Mouse (Mus musculus) embryonic facial prominence, embryonic 11.5 days (tissue): ENCODE data around the gene Rdh5. TPM values are rescaled to one million over a fixed set of nuclear protein-coding genes. Genes with fewer than 3 reads are reported as not detected.

Experiments used
- ATAC-seq: fragments of 200-750 bp; cut with Nextera tagmentation; replicated peaks from 2 replicates; pipeline ENCODE4 v1.8.0; 2017; ENCODE audit warnings: low read depth; ENCODE audit not compliant: insufficient number of reproducible peaks, low FRiP score, low TSS enrichment
- DNase-seq: peaks from one replicate; pipeline ENCODE4 v3.0.0-alpha.2; 2015; ENCODE audit warnings: low spot score
- H3K27ac ChIP-seq: fragments of 300-500 bp; sonication (generic); replicated peaks from 2 replicates; pipeline ENCODE4 v1.5.1; 2014; ENCODE audit warnings: mild to moderate bottlenecking, low read depth, low read length, control low read depth
- H3K27me3 ChIP-seq: fragments of 300-500 bp; sonication (generic); 2 replicates; pipeline ENCODE4 v1.6.1; 2014; ENCODE audit warnings: mild to moderate bottlenecking, low read length, moderate library complexity, mixed read lengths; ENCODE audit not compliant: control insufficient read depth, insufficient read depth
- H3K36me3 ChIP-seq: fragments of 300-500 bp; sonication (generic); replicated peaks from 2 replicates; pipeline ENCODE4 v1.6.1; 2014; ENCODE audit warnings: low read depth, mild to moderate bottlenecking, low read length, moderate library complexity, mixed read lengths; ENCODE audit not compliant: control insufficient read depth, insufficient read depth
- H3K4me1 ChIP-seq: fragments of 300-500 bp; sonication (generic); 2 replicates; pipeline ENCODE4 v1.6.1; 2014; ENCODE audit warnings: low read length, mixed read lengths; ENCODE audit not compliant: control insufficient read depth, insufficient read depth
- H3K4me2 ChIP-seq: fragments of 300-500 bp; sonication (generic); 2 replicates; pipeline ENCODE4 v1.6.1; 2014; ENCODE audit warnings: low read depth, mild to moderate bottlenecking, control low read depth, low read length, moderate library complexity
- H3K4me3 ChIP-seq: fragments of 300-500 bp; sonication (generic); 2 replicates; pipeline ENCODE4 v1.5.1; 2014; ENCODE audit warnings: low read depth, low read length, control low read depth
- H3K9ac ChIP-seq: fragments of 300-500 bp; sonication (generic); replicated peaks from 2 replicates; pipeline ENCODE4 v1.6.1; 2014; ENCODE audit warnings: mild to moderate bottlenecking, control low read depth, low read length
- H3K9me3 ChIP-seq: fragments of 300-500 bp; sonication (generic); replicated peaks from 2 replicates; pipeline ENCODE4 v1.6.1; 2016; ENCODE audit warnings: mild to moderate bottlenecking, low read length, inconsistent platforms, mixed read lengths; ENCODE audit not compliant: control insufficient read depth
- WGBS: fragments of 180-500 bp; shearing (Covaris S2); extraction: QIAGEN DNeasy Blood & Tissue Kit; methylation state at CpG from one replicate; pipeline ENCODE4 v1.1.7; 2014; 5-methylcytosine and 5-hydroxymethylcytosine counted together
- polyA plus RNA-seq: library from polyadenylated mRNA; unstranded; fragments of >200 nt; fragmentation: Nextera tagmentation; extraction: Ambion mirVana; gene quantifications from 2 replicates; pipeline ENCODE4 v1.2.1, GENCODE M21; 2014

Gene Rdh5
- polyA plus RNA-seq, 1 experiment from 2014 or later, result 9.2 TPM

GRCm38 (mm10) chr10:128866518-128866917, 56.2 kb downstream of the Rdh5 start:
- DNase-seq (no peak), ATAC-seq (no peak)
- Histone ChIP-seq H3K4me3 (no peak overlapping the region), H3K27ac (no peak overlapping the region), H3K4me1 (no peaks in the 10 kb centered on the region), H3K27me3 (no peaks in the 10 kb centered on the region), H3K9me3 (no peaks in the 10 kb centered on the region), H3K4me2 (no peak overlapping the region), H3K36me3 (peaks cover 2% of the 10 kb centered on the region; the same call in 1 of the 2 replicates), H3K9ac (no peak overlapping the region)
- 92% methylated on average over 1 of the region's 1 CpGs for WGBS

- Histone ChIP-seq H3K4me2 (no peak overlapping the region), H3K27me3 (no peaks in the 10 kb centered on the region), H3K9me3 (no peaks in the 10 kb centered on the region), H3K4me3 (no peak overlapping the region), H3K36me3 (peaks cover 1% of the 10 kb centered on the region), H3K4me1 (no peaks in the 10 kb centered on the region), H3K9ac (no peak overlapping the region), H3K27ac (no peak overlapping the region)
- DNase-seq, result peak; percentile 21
- 83% methylated on average over 3 of the region's 3 CpGs for WGBS
- no peak for ATAC-seq
Measured at GRCm38 (mm10) chr10:128866042-128866441, 56.6 kb downstream of the Rdh5 start.

Other genes with a start within 250 kb of the Rdh5 start
- gene Suox, start 248.8 kb downstream of the Rdh5 start, polyA plus RNA-seq, result 12.2 and 15.1 TPM in 2 replicates
- gene Rab5b, start 226.6 kb downstream of the Rdh5 start, polyA plus RNA-seq, result 71.6 and 74.3 TPM in 2 replicates
- gene Pmel, start 218.7 kb downstream of the Rdh5 start, polyA plus RNA-seq, result 28.7 and 68.1 TPM in 2 replicates
- 135 and 146 TPM in 2 replicates for gene Cdk2, start 217.9 kb downstream of the Rdh5 start, polyA plus RNA-seq
- 5.9 and 8.0 TPM in 2 replicates for gene Dgka, start 178.0 kb downstream of the Rdh5 start, polyA plus RNA-seq
- gene Pym1, start 175.0 kb downstream of the Rdh5 start, polyA plus RNA-seq, result 45.9 TPM in 2 replicates
- 0.21 and 0.24 TPM in 2 replicates for gene Mmp19, start 132.0 kb downstream of the Rdh5 start, polyA plus RNA-seq
- 33.8 and 35.0 TPM in 2 replicates for gene Dnajc14, start 118.8 kb downstream of the Rdh5 start, polyA plus RNA-seq
- 14.2 and 14.8 TPM in 2 replicates for gene Tmem198b, start 118.5 kb downstream of the Rdh5 start, polyA plus RNA-seq
- gene Sarnp, start 105.6 kb downstream of the Rdh5 start, polyA plus RNA-seq, result 279 and 318 TPM in 2 replicates
- gene Ormdl2, start 101.2 kb downstream of the Rdh5 start, polyA plus RNA-seq, result 47.7 and 48.0 TPM in 2 replicates
- 10.5 and 10.9 TPM in 2 replicates for gene Gdf11, start 31.2 kb downstream of the Rdh5 start, polyA plus RNA-seq
- 324 and 334 TPM in 2 replicates for gene Cd63, start 21.9 kb downstream of the Rdh5 start, polyA plus RNA-seq
- 196 and 213 TPM in 2 replicates for gene Bloc1s1, start 1.1 kb upstream of the Rdh5 start, polyA plus RNA-seq
- 2.3 and 2.7 TPM in 2 replicates for gene Itga7, start 10.9 kb upstream of the Rdh5 start, polyA plus RNA-seq
- not detected in 2 replicates for gene Mettl7b, start 38.1 kb upstream of the Rdh5 start, polyA plus RNA-seq
- not detected in 2 replicates for gene Olfr9, start 66.5 kb upstream of the Rdh5 start, polyA plus RNA-seq
- not detected in 2 replicates for gene Olfr763, start 87.9 kb upstream of the Rdh5 start, polyA plus RNA-seq
- gene Olfr764-ps1, start 117.0 kb upstream of the Rdh5 start, polyA plus RNA-seq, result not detected in 2 replicates
- gene Olfr765, start 127.1 kb upstream of the Rdh5 start, polyA plus RNA-seq, result not detected in 2 replicates
- gene Olfr766-ps1, start 146.1 kb upstream of the Rdh5 start, polyA plus RNA-seq, result not detected in 2 replicates
- gene Olfr767, start 160.0 kb upstream of the Rdh5 start, polyA plus RNA-seq, result not detected in 2 replicates
- gene Olfr768, start 176.5 kb upstream of the Rdh5 start, polyA plus RNA-seq, result not detected in 2 replicates
- not detected in 2 replicates for gene Olfr769, start 195.0 kb upstream of the Rdh5 start, polyA plus RNA-seq
- not detected in 2 replicates for gene Olfr770, start 216.1 kb upstream of the Rdh5 start, polyA plus RNA-seq
- not detected in 2 replicates for gene Olfr771, start 241.9 kb upstream of the Rdh5 start, polyA plus RNA-seq